Mouse (Mus musculus) neural tube, embryonic 14.5 days (tissue): Measurements from ENCODE around the gene AC161166.1. TPM values are rescaled to one million over a fixed set of nuclear protein-coding genes. Genes with fewer than 3 reads are reported as not detected.

ENCODE experiments used
- ATAC-seq: fragments of 200-750 bp; cut with Nextera tagmentation; 2 replicates; pipeline ENCODE4 v1.8.0; 2017; ENCODE audit warnings: low read depth, mild to moderate bottlenecking, moderate TSS enrichment, moderate library complexity
- H3K27ac ChIP-seq: fragments of 300-500 bp; sonication (generic); 2 replicates; pipeline ENCODE4 v1.5.1; 2014; ENCODE audit warnings: low read depth, mild to moderate bottlenecking, control low read depth, low read length, moderate library complexity, mixed read lengths
- H3K27me3 ChIP-seq: fragments of 300-500 bp; sonication (generic); 2 replicates; pipeline ENCODE4 v1.6.1; 2014; ENCODE audit warnings: low read length; ENCODE audit not compliant: control insufficient read depth, insufficient read depth
- H3K36me3 ChIP-seq: fragments of 300-500 bp; sonication (generic); 2 replicates; pipeline ENCODE4 v1.6.1; 2014; ENCODE audit warnings: low read length, mixed read lengths; ENCODE audit not compliant: control insufficient read depth, insufficient read depth
- H3K4me1 ChIP-seq: fragments of 300-500 bp; sonication (generic); 2 replicates; pipeline ENCODE4 v1.6.1; 2014; ENCODE audit warnings: low read length; ENCODE audit not compliant: control insufficient read depth, insufficient read depth
- H3K4me2 ChIP-seq: fragments of 300-500 bp; sonication (generic); 2 replicates; pipeline ENCODE4 v1.6.1; 2014; ENCODE audit warnings: mild to moderate bottlenecking, low read depth, low read length, control low read depth
- H3K4me3 ChIP-seq: fragments of 300-500 bp; sonication (generic); 2 replicates; pipeline ENCODE4 v1.5.1; 2014; ENCODE audit warnings: low read depth, low read length, control low read depth, mixed read lengths
- H3K9ac ChIP-seq: fragments of 300-500 bp; sonication (generic); replicated peaks from 2 replicates; pipeline ENCODE4 v1.6.1; 2014; ENCODE audit warnings: low read depth, mild to moderate bottlenecking, control low read depth, low read length, mixed read lengths
- H3K9me3 ChIP-seq: fragments of 300-500 bp; sonication (generic); 2 replicates; pipeline ENCODE4 v1.6.1; 2016; ENCODE audit warnings: low read length; ENCODE audit not compliant: control insufficient read depth
- WGBS: fragments of 180-500 bp; shearing (Covaris S2); extraction: QIAGEN DNeasy Blood & Tissue Kit; methylation state at CpG from one replicate; pipeline ENCODE4 v1.1.7; 2014; 5-methylcytosine and 5-hydroxymethylcytosine counted together
- polyA plus RNA-seq: library from polyadenylated mRNA; unstranded; fragments of >200 nt; fragmentation: Nextera tagmentation; extraction: Ambion mirVana; gene quantifications from 2 replicates; pipeline ENCODE4 v1.2.1, GENCODE M21; 2014

AC161166.1 gene
- polyA plus RNA-seq, 1 experiment from 2014 or later: 2.2 TPM

- no peak for ATAC-seq
- Histone ChIP-seq H3K9me3 (no peaks in the 10 kb centered on the region), H3K36me3 (peaks cover 7% of the 10 kb centered on the region; the same call in 1 of the 2 replicates), H3K4me3 (no peak overlapping the region), H3K27ac (no peak overlapping the region), H3K4me2 (no peak overlapping the region), H3K4me1 (peaks cover 4% of the 10 kb centered on the region; the same call in 1 of the 2 replicates), H3K9ac (no peak overlapping the region), H3K27me3 (no peaks in the 10 kb centered on the region)
- 98% methylated on average over 4 of the region's 4 CpGs for WGBS
Observed at GRCm38 (mm10) chr7:24539686-24540085, 27.4 kb upstream of the AC161166.1 start.

GRCm38 (mm10) chr7:24538701-24539100, 26.4 kb upstream of the AC161166.1 start:
- H3K27me3 ChIP-seq: no peaks in the 10 kb centered on the region
- no peak for ATAC-seq
- H3K9ac ChIP-seq: no peak overlapping the region
- no peak overlapping the region for H3K4me2 ChIP-seq
- H3K4me1 ChIP-seq: peaks cover 11% of the 10 kb centered on the region
- H3K4me3 ChIP-seq: no peak overlapping the region
- no peak overlapping the region for H3K27ac ChIP-seq
- no peaks in the 10 kb centered on the region for H3K9me3 ChIP-seq
- WGBS: 79% methylated on average over 5 of the region's 5 CpGs
- H3K36me3 ChIP-seq: peaks cover 10% of the 10 kb centered on the region

- Histone ChIP-seq H3K36me3 (peaks cover 16% of the 10 kb centered on the region), H3K4me3 (no peak overlapping the region), H3K27ac (no peak overlapping the region), H3K4me2 (no peak overlapping the region), H3K27me3 (no peaks in the 10 kb centered on the region), H3K4me1 (peaks cover 13% of the 10 kb centered on the region), H3K9ac (no peak overlapping the region), H3K9me3 (no peaks in the 10 kb centered on the region)
- 57% methylated on average over 5 of the region's 5 CpGs for WGBS
- no peak for ATAC-seq
Observed at GRCm38 (mm10) chr7:24538154-24538553, 25.9 kb upstream of the AC161166.1 start.

GRCm38 (mm10) chr7:24537591-24537990, 25.3 kb upstream of the AC161166.1 start:
- Histone ChIP-seq H3K9ac (no peak overlapping the region), H3K4me1 (peaks cover 15% of the 10 kb centered on the region), H3K4me3 (no peak overlapping the region), H3K9me3 (no peaks in the 10 kb centered on the region), H3K27ac (no peak overlapping the region), H3K36me3 (peaks cover 16% of the 10 kb centered on the region), H3K4me2 (no peak overlapping the region), H3K27me3 (no peaks in the 10 kb centered on the region)
- WGBS: 81% methylated on average over 5 of the region's 5 CpGs
- no peak for ATAC-seq

- H3K4me1 ChIP-seq: peaks cover 20% of the 10 kb centered on the region
- no peak for ATAC-seq
- no peaks in the 10 kb centered on the region for H3K9me3 ChIP-seq
- H3K27me3 ChIP-seq: no peaks in the 10 kb centered on the region
- H3K4me3 ChIP-seq: no peak overlapping the region
- WGBS: 61% methylated on average over 4 of the region's 4 CpGs
- H3K4me2 ChIP-seq: no peak overlapping the region
- H3K36me3 ChIP-seq: peaks cover 16% of the 10 kb centered on the region
- no peak overlapping the region for H3K27ac ChIP-seq
- H3K9ac ChIP-seq: no peak overlapping the region
Observed at GRCm38 (mm10) chr7:24537081-24537480, 24.8 kb upstream of the AC161166.1 start.

- H3K9ac ChIP-seq: no peak overlapping the region; the same call in 1 of the 2 replicates
- WGBS: 23% methylated on average over 19 of the region's 19 CpGs
- peaks cover 30% of the 10 kb centered on the region for H3K4me1 ChIP-seq
- H3K9me3 ChIP-seq: no peaks in the 10 kb centered on the region
- H3K27ac ChIP-seq: no peak overlapping the region
- 0 out of 2 replicates have a peak overlapping the region, but pooled peaks have one; percentile 8 for H3K4me2 ChIP-seq
- H3K27me3 ChIP-seq: no peaks in the 10 kb centered on the region
- H3K36me3 ChIP-seq: peaks cover 16% of the 10 kb centered on the region
- peak overlapping the region; percentile 13; the same call in 1 of the 2 replicates for H3K4me3 ChIP-seq
- no peak for ATAC-seq
Observed at GRCm38 (mm10) chr7:24534301-24534700, 22.0 kb upstream of the AC161166.1 start.

GRCm38 (mm10) chr7:24533806-24534205, 21.6 kb upstream of the AC161166.1 start:
- Histone ChIP-seq H3K4me1 (peaks cover 33% of the 10 kb centered on the region), H3K4me2 (0 out of 2 replicates have a peak overlapping the region, but pooled peaks have one; percentile 8), H3K27ac (no peak overlapping the region), H3K4me3 (peak overlapping the region; percentile 13; the same call in 1 of the 2 replicates), H3K36me3 (peaks cover 16% of the 10 kb centered on the region), H3K9me3 (no peaks in the 10 kb centered on the region), H3K9ac (no peak overlapping the region; the same call in 1 of the 2 replicates), H3K27me3 (no peaks in the 10 kb centered on the region)
- 17% methylated on average over 23 of the region's 42 CpGs for WGBS
- no peak for ATAC-seq

GRCm38 (mm10) chr7:24533031-24533571, 20.8 kb upstream of the AC161166.1 start:
- H3K36me3 ChIP-seq: peaks cover 16% of the 10 kb centered on the region
- H3K4me3 ChIP-seq: no peak overlapping the region
- no peaks in the 10 kb centered on the region for H3K27me3 ChIP-seq
- no peak overlapping the region for H3K4me2 ChIP-seq
- no peak for ATAC-seq
- H3K9me3 ChIP-seq: no peaks in the 10 kb centered on the region
- H3K4me1 ChIP-seq: peaks cover 33% of the 10 kb centered on the region
- 60% methylated on average over 28 of the region's 28 CpGs for WGBS
- H3K9ac ChIP-seq: no peak overlapping the region
- no peak overlapping the region for H3K27ac ChIP-seq

- Histone ChIP-seq H3K4me1 (peaks cover 33% of the 10 kb centered on the region), H3K9ac (peak overlapping the region; percentile 96), H3K9me3 (no peaks in the 10 kb centered on the region), H3K36me3 (peaks cover 16% of the 10 kb centered on the region), H3K4me2 (peak overlapping the region; percentile 96), H3K27me3 (no peaks in the 10 kb centered on the region), H3K27ac (peak overlapping the region; percentile 81), H3K4me3 (peak overlapping the region; percentile 72)
- peak; percentile 55 for ATAC-seq
- WGBS: under 1% methylated on average over 43 of the region's 43 CpGs
Observed at GRCm38 (mm10) chr7:24531211-24531971, 19.1 kb upstream of the AC161166.1 start.
